10 mouse cellular contexts compared by ENCODE assay signal in the genomic region with DNA sequence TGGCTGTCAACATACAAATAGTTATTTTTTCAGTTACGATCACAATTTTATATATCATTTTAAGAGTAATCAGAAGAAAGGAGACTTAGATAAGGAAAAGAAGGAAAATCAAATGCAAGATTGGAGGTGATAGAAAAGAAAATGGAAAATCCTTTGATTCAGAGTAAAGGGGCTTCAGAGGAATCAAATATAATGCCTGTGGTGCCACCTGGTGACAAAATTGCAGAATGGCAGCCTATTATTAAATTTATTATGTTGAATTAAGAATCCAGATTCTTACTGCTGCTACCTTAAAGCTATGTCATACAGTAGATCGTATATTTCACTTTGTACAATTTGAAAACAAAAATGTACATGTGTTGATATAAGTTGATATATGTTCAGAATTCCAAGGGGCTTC. TPM values are rescaled to one million over a fixed set of nuclear protein-coding genes. Genes with fewer than 3 reads are reported as not detected.
DNase-seq lines count a peak whose midpoint lies in the region; ATAC-seq and TF ChIP-seq lines count a peak whose summit lies in the region.
"Had no signal": no experiment of that assay in that cellular context is flagged by ENCODE, and none has a peak within 500 bp of the region (broad histone marks: within the 10 kb centered on the region; RNA-seq: fewer than 3 reads in every experiment).

No protein-coding gene starts in this region.

- no peaks in the 10 kb centered on the region for H3K36me3 ChIP-seq in heart, embryonic 12.5 days
- H3K36me3 ChIP-seq in lung, postnatal 0 days (ENCODE audit: insufficient read depth, low read length): no peaks in the 10 kb centered on the region
- H3K36me3 ChIP-seq: liver, embryonic 15.5 days had no signal

- peak; percentile 66 for TF ChIP-seq CTCF in lung, postnatal 0 days (IDR thresholded peaks at IDR 0.05)

- no peak overlapping the region for H3K4me2 ChIP-seq in heart, embryonic 12.5 days
- H3K4me2 ChIP-seq in lung, postnatal 0 days (replicated peaks; ENCODE audit: low read depth, low read length): no peak overlapping the region
- H3K4me2 ChIP-seq: liver, embryonic 15.5 days had no signal

- TF ChIP-seq EP300 in lung, postnatal 0 days (IDR thresholded peaks at IDR 0.05): no peak

- WGBS in heart, embryonic 12.5 days: 35% methylated on average over 2 of the region's 2 CpGs
- 37% methylated on average over 2 of the region's 2 CpGs for WGBS in lung, postnatal 0 days

- H3K9me3 ChIP-seq in heart, embryonic 12.5 days (replicated peaks): peaks cover 9% of the 10 kb centered on the region
- H3K9me3 ChIP-seq in lung, postnatal 0 days (ENCODE audit: low read length): no peaks in the 10 kb centered on the region
- H3K9me3 ChIP-seq: liver, embryonic 15.5 days had no signal

- H3K27me3 ChIP-seq in heart, embryonic 12.5 days (replicated peaks): no peaks in the 10 kb centered on the region
- H3K27me3 ChIP-seq in lung, postnatal 0 days (replicated peaks; ENCODE audit: insufficient read depth, low read length): no peaks in the 10 kb centered on the region
- H3K27me3 ChIP-seq: liver, embryonic 15.5 days had no signal

- H3K4me1 ChIP-seq in heart, embryonic 12.5 days (replicated peaks): no peaks in the 10 kb centered on the region
- H3K4me1 ChIP-seq in lung, postnatal 0 days (ENCODE audit: insufficient read depth, low read depth, low read length): no peaks in the 10 kb centered on the region
- H3K4me1 ChIP-seq: liver, embryonic 15.5 days had no signal

- peak; percentile 2 to 20 for DNase-seq in heart, adult 18-20 months
- DNase-seq in lung, postnatal 0 days (ENCODE audit: low spot score): peak; percentile 46
- DNase-seq in lung, postnatal 4 days: no peak
- peak; percentile 18 for DNase-seq in brain, adult 2 months (ENCODE audit: low read depth, low spot score)
- peak; percentile 67 for DNase-seq in retina, postnatal 1 day
- DNase-seq in spleen, adult 12 weeks (ENCODE audit: low spot score): no peak
- no peak for DNase-seq in frontal cortex, postnatal 14 days (ENCODE audit: low spot score in 2 of 2)
- DNase-seq: gastrocnemius, postnatal 25 days had no signal

- H3K9ac ChIP-seq in heart, embryonic 12.5 days: no peak overlapping the region
- no peak overlapping the region for H3K9ac ChIP-seq in lung, postnatal 0 days (replicated peaks; ENCODE audit: low read depth)
- H3K9ac ChIP-seq: liver, embryonic 15.5 days had no signal

- no peak overlapping the region for H3K27ac ChIP-seq in heart, embryonic 12.5 days (ENCODE audit: poor library complexity, severe bottlenecking)
- no peak overlapping the region for H3K27ac ChIP-seq in lung, postnatal 0 days (ENCODE audit: low read length)
- H3K27ac ChIP-seq: liver, embryonic 15.5 days had no signal

- no peak overlapping the region for H3K4me3 ChIP-seq in heart, embryonic 12.5 days
- H3K4me3 ChIP-seq in lung, postnatal 0 days (ENCODE audit: low read depth, low read length): no peak overlapping the region
- H3K4me3 ChIP-seq: liver, embryonic 15.5 days had no signal

- no peak for ATAC-seq in heart, embryonic 12.5 days (ENCODE audit: insufficient number of reproducible peaks, low FRiP score)
- no peak for ATAC-seq in lung, postnatal 0 days

RNA-seq across cellular contexts. Expression of a gene that starts 43.0 kb away (rescaled TPM):
- 1 to 10 TPM; 2.0 to 2.7 TPM for total RNA-seq in heart, adult 18-20 months (2021)
- polyA plus RNA-seq in heart, embryonic 12.5 days (2016; fragmentation: Nextera tagmentation; extraction: Ambion mirVana): 4.4 and 4.5 TPM in 2 replicates
- polyA plus RNA-seq in lung, postnatal 0 days (2015; fragmentation: Nextera tagmentation; extraction: Ambion mirVana): 2.9 and 3.5 TPM in 2 replicates

Comparison
In these comparisons a context has a peak if more than half of its experiments do, and no peak if none do; other contexts are left out.
1. DNase-seq: peak in heart, adult 18-20 months (2 of 2), lung, postnatal 0 days (single experiment), brain, adult 2 months (single experiment) and retina, postnatal 1 day (single experiment); none in lung, postnatal 4 days (0 of 2), spleen, adult 12 weeks (single experiment) and frontal cortex, postnatal 14 days (0 of 2).